In the genomic region with DNA sequence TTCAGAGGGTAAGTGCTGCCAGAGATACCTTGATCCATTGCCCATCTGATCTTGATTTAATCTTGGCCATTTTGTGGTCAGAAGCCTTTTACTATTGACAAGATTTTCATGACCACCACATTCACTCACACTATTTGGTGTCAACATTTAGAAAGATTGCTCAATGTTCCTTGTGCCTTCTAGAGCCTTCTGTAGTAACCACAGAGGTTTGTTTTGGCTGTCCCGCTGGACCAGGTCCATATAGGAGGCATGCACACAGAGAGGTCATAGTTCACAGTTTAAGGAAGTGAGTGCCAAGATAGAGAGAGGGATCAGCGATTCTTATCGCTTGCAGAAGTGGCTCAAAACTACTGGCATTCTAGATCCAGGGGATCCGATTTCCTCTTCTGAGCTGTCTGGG, we compare ENCODE assay signal across 12 mouse cellular contexts. TPM values are rescaled to one million over a fixed set of nuclear protein-coding genes. Genes with fewer than 3 reads are reported as not detected.
DNase-seq lines count a peak whose midpoint lies in the region; ATAC-seq and TF ChIP-seq lines count a peak whose summit lies in the region.
"Had no signal": no experiment of that assay in that cellular context is flagged by ENCODE, and none has a peak within 500 bp of the region (broad histone marks: within the 10 kb centered on the region; RNA-seq: fewer than 3 reads in every experiment).

No protein-coding gene starts in this region.

- 64% methylated on average over 4 of the region's 4 CpGs for WGBS in kidney, embryonic 14.5 days
- WGBS in bone marrow, adult 2 months: 14% methylated on average over 4 of the region's 4 CpGs

- no peak overlapping the region for H3K9ac ChIP-seq in kidney, embryonic 14.5 days (ENCODE audit: low read depth, low read length)
- H3K9ac ChIP-seq: hindbrain, embryonic 15.5 days had no signal

- TF ChIP-seq POLR2A in bone marrow, adult 2 months (IDR thresholded peaks at IDR 0.05; ENCODE audit: borderline replicate concordance, control insufficient read depth, low read depth, low read length): no peak

- DNase-seq in kidney, postnatal 14 days: peak; percentile 23
- DNase-seq in urinary bladder, postnatal 25 days (ENCODE audit: low spot score): no peak
- no peak for DNase-seq in frontal cortex, postnatal 14 days (ENCODE audit: low spot score in 2 of 2)
- DNase-seq in urinary bladder, adult 2 months (ENCODE audit: low spot score): no peak
- DNase-seq: cerebellum, adult 11 months had no signal

- no peaks in the 10 kb centered on the region for H3K9me3 ChIP-seq in kidney, embryonic 14.5 days (ENCODE audit: control insufficient read depth, low read length)
- H3K9me3 ChIP-seq: heart, embryonic 10.5 days; hindbrain, embryonic 15.5 days had no signal

- no peak for TF ChIP-seq CTCF in bone marrow, adult 2 months (IDR thresholded peaks at IDR 0.05; ENCODE audit: control insufficient read depth, insufficient read depth, low read length)

- no peaks in the 10 kb centered on the region for H3K27me3 ChIP-seq in kidney, embryonic 14.5 days (ENCODE audit: control insufficient read depth, insufficient read depth, low read length)
- H3K27me3 ChIP-seq: hindbrain, embryonic 15.5 days had no signal

- no peak for ATAC-seq in kidney, embryonic 14.5 days (ENCODE audit: low FRiP score, low TSS enrichment)
- peak; percentile 19 to 57; a peak in 3 of 4 replicates for ATAC-seq in hematopoietic stem cell, adult 5-6 weeks (replicated peaks in 1 of 2; ENCODE audit: insufficient read depth in 1 of 2, low FRiP score in 2 of 2, low TSS enrichment in 1 of 2, low read depth in 1 of 2, poor library complexity in 2 of 2, severe bottlenecking in 2 of 2)
- ATAC-seq in megakaryocyte progenitor cell, adult 5-6 weeks (replicated peaks; ENCODE audit: poor library complexity): peak; percentile 74
- ATAC-seq: forebrain, embryonic 16.5 days had no signal

- H3K4me3 ChIP-seq in kidney, embryonic 14.5 days (ENCODE audit: low read length): no peak overlapping the region
- H3K4me3 ChIP-seq in bone marrow, adult 2 months (replicated peaks; ENCODE audit: control insufficient read depth, low read depth, low read length): no peak overlapping the region
- H3K4me3 ChIP-seq: heart, embryonic 10.5 days; hindbrain, embryonic 15.5 days had no signal

- H3K4me2 ChIP-seq in kidney, embryonic 14.5 days (replicated peaks; ENCODE audit: low read depth, low read length): no peak overlapping the region
- H3K4me2 ChIP-seq: hindbrain, embryonic 15.5 days had no signal

- no peaks in the 10 kb centered on the region for H3K36me3 ChIP-seq in kidney, embryonic 14.5 days (ENCODE audit: control insufficient read depth, insufficient read depth, low read length)
- H3K36me3 ChIP-seq: heart, embryonic 10.5 days; hindbrain, embryonic 15.5 days had no signal

- no peak overlapping the region for H3K27ac ChIP-seq in kidney, embryonic 14.5 days (ENCODE audit: low read depth, low read length)
- H3K27ac ChIP-seq in bone marrow, adult 2 months (ENCODE audit: control insufficient read depth, insufficient read depth, low read depth, low read length, poor library complexity): peak overlapping the region; percentile 11; the same call in 1 of the 2 replicates
- H3K27ac ChIP-seq: heart, embryonic 10.5 days; hindbrain, embryonic 15.5 days had no signal

- H3K4me1 ChIP-seq in kidney, embryonic 14.5 days (ENCODE audit: control insufficient read depth, insufficient read depth, low read length): no peaks in the 10 kb centered on the region
- peaks cover 10% of the 10 kb centered on the region for H3K4me1 ChIP-seq in bone marrow, adult 2 months (ENCODE audit: control insufficient read depth, insufficient read depth, low read length)
- H3K4me1 ChIP-seq: hindbrain, embryonic 15.5 days had no signal

RNA-seq across cellular contexts. Expression of a gene that starts 48.7 kb away (rescaled TPM):
- 14.0 and 16.0 TPM in 2 replicates for polyA plus RNA-seq in kidney, embryonic 14.5 days (2014; fragmentation: Nextera tagmentation; extraction: Ambion mirVana)
- polyA plus RNA-seq in bone marrow, adult 2 months (2011; ENCODE audit: insufficient read depth, insufficient read length, low replicate concordance, missing spikeins): 9.0 and 14.5 TPM in 2 replicates
- total RNA-seq in hematopoietic stem cell, adult 5-6 weeks (2017): 145 and 146 TPM in 2 replicates
- 102 and 116 TPM in 2 replicates for total RNA-seq in megakaryocyte progenitor cell, adult 5-6 weeks (2015)
- total RNA-seq in megakaryocyte progenitor cell, adult 5-6 weeks (2017): 126 and 132 TPM in 2 replicates
- 11.9 and 15.2 TPM in 2 replicates for polyA plus RNA-seq in urinary bladder, adult 2 months (2012; rRNA removed)
